Mouse (Mus musculus) heart, adult 8-10 months (tissue): ENCODE results near the gene Purb. TPM values are rescaled to one million over a fixed set of nuclear protein-coding genes. Genes with fewer than 3 reads are reported as not detected.

Experiments used
- DNase-seq: peaks from one replicate; pipeline ENCODE4 v3.0.0; 2022; ENCODE audit warnings: low spot score
- total RNA-seq, 4 experiments: library from RNA; stranded (reverse); gene quantifications; 2 replicates each; pipeline ENCODE4 v1.2.4; 2022

The Purb gene
- total RNA-seq, result 10 to 100 TPM; 23.2 to 32.4 (median 28.9) TPM

DNA sequence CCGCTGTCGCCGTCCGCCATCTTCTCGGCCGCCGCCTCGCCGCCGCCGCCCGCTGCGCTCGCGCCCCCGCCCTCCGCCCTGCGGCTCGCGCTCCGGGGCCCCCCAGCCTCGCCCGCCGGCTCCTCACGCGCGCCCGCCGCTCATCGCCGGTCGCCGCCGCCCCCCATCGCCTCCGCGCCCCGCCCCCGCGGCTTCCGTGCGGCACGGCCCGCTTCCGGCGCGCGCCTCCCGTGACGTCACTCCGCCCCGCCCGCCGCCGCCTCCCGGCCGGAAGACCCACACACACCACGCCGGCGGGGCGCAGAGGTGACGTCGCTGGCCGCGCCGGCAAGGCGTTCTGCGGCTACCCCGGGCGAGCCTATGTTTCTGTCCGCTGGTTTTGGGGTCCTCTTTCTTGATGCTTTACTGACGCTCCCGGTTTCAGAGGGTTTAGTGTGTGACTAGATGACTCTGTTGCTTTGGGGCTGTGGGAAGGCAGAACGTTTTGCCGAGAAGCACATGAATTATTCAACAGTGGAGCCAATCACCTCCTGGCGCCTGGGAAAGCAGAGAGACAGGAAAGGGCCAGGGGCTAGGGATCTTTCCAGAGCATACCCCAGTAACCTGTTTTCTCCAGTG lies at the start of gene Purb:
Gene Purb, minus strand, starts transcription at position 51 of the 618 bp plus-strand sequence.
- peak; percentile 83 for DNase-seq

DNA sequence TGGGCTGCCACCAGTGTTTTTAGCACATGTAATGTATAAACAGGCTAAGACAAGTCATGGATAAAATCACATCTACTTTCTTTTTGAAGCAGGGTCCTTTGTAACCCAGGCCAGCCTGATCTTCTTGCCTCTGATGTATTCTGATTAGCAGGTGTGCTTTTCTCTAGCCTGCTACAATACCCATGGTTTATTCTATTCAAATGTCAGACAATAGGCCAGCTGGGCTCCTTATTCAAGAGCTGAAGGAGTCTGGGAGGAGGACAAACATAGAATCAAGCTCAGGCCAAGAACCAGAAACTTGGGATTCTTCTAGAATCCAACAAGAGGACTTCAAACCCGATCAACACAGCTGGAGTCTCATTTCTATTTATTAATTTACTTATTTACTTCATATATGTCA lies 49.5 kb upstream of the Purb start:
- no peak for DNase-seq

DNA sequence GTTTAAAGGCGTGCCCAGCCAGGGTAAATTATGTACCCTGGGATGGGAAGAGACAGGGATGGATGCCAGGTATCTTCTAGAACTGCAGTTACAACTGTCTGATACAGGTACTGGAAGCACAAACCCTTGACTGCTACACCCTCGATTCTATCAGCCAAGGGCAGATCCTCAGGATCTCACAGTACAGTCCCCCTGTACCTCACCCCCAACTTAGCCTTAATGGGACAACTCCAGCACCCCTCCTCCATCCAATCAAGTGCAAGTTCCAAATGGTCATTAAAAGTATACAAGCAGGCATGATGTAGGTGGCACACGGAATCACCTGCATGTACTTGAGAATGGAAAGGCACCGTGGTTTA lies 49.1 kb upstream of the Purb start:
- no peak for DNase-seq

DNA sequence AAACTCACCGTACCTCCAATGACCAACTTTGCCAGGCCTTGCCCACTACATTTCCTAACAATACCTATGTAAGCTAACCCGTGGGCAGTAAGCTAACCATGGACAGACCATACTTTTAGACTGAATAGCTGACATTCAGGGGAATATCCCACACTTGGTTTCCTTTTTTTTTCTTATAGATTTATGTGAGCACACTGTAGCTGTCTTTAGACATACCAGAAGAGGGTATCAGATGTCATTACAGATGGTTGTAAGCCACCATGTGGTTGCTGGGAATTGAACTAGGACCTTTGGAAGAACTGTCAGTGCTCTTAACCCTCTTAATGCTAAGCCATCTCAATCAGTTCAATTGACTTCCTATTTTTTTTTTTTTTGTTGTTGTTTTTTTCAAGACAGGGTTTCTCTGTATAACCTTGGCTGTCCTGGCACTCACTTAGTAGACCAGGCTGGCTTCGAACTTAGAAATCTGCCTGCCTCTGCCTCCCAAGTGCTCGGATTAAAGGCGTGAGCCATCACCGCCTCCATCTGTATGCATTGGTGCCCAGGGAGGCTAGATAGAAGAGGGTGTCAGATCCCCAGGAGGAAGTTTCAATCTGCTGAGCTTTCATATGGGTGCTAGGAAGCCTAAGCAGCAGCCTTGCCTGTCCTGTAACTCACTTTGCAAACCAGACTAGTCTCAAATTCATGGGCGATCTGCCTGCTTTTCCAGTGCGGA lies 48.6 kb upstream of the Purb start:
- no peak for DNase-seq

DNA sequence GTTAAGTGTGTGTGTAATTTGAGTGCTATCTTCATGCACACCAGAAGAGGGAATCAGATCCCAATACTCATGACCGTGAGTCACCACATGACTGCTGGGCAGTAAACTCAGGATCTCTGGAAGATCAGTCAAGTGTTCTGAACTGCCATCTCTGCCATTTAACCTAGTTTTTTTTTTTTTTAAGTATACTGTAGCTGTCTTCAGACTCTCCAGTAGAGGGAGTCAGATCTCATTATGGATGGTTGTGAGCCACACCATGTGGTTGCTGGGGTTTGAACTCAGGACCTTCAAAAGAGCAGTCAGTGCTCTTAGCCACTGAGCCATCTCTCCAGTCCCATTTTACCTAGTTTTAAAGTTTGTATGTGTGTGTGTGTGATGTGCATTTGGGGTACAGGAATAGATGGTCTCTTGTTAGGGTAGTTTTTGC lies 48.0 kb upstream of the Purb start:
- DNase-seq, result no peak

DNA sequence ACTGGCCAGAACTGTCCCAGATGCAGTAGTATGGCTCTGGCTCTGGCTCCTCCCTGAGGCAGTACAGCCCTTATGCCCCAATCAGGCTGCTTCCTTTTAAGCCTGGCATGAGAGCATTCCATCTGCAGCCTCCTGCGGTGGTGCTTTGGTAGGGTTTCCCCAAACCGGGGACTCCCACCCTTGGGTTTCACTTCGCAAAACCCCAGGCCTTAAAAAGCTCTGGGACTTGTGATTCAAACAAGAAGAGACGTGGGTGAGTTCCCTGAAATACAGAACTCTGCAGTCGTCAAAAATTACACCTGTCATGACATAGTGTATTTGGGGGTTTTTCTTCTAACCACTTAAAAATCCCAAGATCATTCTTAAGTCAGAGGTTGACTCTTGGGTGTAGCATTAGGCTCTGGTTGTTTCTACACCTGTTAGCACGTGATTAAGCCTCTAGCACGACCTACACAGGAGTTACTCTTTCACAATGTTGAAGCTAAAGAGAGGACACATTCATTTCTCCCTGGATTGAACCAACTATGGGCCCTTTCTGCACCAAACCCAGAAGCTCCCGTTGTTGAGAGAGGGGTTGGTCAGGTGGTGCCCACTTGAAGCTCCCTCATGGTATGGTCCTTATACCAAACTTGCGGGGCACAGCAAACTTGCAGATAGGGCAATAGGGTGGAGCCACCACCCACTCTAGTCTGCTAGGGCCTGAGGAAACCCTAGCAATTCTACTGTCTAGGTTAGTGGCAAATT lies 47.2 kb upstream of the Purb start:
- no peak for DNase-seq

DNA sequence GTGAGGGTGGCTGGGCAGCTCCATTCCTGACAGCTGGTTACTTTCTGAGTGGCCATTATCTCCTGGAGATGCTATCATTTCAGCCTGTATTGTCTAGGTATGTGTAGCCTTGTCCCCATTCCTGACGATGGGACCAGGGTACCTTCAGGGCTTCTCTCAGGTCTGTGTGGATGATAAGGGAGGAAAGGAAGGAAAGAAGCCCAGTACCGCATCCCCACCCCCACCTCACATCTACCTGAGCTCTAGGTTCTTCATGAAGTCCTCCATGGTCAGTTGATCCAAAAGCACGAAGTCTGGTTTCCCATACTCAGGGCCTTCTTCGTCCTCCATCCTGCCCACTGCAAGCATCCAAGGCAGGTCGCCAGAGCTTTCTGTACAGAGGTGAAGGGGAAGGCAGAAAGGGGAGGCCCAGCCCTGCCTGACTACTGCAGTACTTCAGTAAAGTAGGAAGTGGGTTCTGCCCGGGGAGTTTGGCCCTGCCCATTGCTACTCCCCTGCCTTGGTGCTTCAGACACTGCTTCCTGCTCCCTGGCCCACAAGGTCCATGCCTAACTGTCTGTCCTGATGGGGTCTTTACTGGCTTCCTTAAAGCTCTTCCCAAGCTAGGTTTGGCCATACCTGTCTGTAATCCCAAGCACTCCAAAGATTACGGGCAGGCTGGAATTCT lies 44.9 kb upstream of the Purb start, which contains the start of gene Myo1g:
Gene Myo1g, minus strand, starts transcription at position 459 of the 667 bp plus-strand sequence.
- DNase-seq, result peak; percentile 21

DNA sequence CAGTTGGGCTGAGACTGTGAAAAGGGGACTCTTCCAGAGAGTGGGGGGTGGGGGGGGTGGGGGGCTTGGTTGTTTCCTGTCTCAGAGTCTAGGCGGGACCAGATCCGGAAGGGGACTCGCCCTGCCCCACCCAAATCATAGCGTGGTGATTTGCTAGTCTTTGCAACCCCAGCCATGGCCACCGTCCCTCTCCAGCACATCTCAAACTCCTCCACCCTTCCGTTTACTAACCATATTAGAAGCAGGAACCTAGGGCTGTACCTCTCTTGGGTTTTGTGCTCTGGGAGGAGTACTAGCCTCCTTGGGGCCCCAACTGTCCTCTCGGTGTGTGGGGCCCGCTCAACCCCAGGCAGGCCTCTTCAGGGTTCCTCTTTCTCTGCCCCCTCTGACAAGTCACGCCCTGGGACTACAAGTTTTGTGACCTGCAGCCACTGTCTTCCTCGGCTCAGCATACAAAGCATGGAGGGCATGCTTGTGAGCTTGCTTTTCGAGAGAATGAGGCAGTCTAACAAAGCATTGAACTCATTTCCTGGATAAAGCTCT lies 43.8 kb upstream of the Purb start:
- no peak for DNase-seq

DNA sequence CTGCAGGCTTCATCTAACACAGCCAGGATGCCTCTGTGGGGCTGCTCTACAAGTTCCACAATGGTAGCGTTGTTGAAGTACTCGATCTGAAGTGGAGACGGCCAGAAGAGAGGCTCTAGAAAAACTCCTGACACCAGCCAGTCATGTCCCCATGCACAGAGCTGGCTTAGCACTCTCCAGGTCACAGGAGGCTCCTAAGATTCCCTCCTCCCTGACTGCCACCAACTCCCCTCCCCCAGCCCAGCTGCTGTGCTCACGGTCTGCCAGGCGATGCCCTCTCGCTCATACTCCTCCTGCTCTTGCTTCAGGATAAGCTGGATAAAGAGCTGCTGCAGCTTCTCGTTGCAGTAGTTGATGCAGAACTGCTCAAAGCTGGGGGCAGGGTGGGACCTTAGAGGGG lies 39.1 kb upstream of the Purb start:
- no peak for DNase-seq

DNA sequence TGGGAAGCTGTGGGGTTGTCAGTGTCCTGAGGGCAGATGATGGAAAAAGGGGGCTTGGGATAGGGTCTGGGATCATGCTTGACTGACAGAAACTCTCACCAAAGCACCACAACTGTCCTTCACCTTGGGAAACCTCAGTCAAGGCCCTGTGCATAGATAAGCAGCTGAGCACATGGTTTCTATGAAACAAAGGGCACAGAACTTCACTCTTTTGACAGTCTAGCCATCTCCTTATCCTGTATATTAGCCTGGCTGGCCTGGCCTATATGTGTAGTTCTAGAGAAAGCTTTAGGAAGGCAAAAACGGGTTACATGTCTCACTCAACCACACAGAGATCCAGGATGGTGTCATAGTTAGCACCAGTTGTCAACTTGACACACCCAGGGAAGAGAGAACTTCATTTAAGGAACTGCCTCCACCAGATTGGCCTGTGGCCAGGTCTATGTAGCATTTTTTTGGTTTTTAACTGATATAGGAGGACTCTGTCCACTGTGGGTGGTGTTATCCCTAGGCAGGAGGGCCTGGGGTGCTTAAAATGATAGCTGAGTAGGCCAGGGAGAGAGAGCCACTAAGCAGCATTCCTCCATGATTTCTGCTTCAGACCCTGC lies 32.7 kb upstream of the Purb start:
- DNase-seq, result no peak

DNA sequence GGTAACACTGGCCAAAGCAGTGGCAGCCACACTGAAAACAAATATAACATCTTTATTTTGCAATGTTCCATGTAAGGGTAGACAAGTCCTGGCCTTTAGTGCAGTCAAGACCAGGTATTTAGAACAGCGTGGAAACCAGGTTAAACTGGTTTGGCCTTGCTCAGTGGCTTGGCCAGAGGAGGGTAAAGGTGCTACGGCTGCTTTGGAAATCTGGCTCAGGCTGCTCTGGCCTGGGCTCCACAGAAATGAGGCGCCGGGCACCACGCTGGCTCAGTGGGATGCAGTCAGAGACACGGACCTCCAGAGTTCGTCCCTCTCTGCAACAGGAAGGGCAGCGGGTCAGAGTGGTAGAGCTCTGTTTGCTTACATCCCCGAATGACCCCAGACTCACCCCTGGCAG lies 30.8 kb upstream of the Purb start:
- no peak for DNase-seq

DNA sequence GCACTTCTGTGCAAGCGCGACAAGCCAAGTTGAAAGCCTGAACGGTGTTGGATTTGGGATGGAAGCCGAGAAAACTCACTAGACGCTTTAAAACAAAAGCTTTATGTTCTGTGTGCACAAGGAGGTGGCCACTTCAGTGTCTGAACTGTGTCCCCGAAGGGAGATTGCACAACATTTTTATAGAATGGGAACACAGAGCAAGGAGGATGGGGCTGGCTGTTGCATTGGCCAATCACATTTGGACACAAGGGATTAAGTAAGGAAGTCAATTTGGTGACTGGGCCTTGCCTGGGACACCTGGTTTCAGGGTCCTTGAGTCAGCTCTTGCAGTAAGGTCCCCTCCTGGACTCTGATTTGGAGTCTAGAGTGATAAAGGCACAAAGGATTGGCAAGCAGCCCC lies 29.0 kb upstream of the Purb start:
- no peak for DNase-seq

DNA sequence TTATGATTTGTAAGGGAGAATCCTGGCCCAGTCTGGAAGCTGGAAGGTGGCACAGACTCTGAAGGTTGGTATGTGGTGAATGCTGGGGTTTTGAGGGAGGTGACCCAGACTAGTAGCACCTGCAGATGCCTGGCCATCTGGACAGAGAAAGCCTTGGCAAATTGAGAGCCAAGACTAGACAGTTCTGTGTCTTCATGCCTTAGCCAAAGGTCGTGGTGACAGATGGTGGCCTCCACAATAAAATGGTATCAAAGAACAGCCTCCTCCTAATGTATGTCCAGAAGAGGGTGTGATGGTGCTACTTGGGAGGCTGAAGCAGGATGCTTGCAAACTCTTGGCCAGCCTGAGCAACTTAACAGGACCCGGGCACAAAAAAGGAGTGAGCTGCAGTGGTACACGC lies 28.5 kb upstream of the Purb start:
- no peak for DNase-seq

DNA sequence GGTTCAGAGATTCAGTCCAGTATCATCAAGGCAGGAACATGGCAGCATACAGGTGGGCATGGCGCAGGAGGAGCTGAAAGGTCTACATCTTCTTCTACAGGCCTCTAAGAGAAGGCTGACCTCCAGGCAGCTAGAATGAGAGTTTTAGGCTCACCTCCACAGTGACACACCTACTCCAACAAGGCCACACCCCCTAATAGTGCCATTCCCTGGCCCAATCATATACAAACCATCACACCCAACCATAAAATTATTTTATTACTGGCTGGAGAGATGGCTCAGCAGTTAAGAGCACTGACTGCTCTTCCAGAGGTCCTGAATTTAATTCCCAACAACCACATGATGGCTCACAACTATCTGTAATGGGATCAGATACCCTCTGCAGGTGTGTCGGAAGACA lies 26.8 kb upstream of the Purb start:
- no peak for DNase-seq

DNA sequence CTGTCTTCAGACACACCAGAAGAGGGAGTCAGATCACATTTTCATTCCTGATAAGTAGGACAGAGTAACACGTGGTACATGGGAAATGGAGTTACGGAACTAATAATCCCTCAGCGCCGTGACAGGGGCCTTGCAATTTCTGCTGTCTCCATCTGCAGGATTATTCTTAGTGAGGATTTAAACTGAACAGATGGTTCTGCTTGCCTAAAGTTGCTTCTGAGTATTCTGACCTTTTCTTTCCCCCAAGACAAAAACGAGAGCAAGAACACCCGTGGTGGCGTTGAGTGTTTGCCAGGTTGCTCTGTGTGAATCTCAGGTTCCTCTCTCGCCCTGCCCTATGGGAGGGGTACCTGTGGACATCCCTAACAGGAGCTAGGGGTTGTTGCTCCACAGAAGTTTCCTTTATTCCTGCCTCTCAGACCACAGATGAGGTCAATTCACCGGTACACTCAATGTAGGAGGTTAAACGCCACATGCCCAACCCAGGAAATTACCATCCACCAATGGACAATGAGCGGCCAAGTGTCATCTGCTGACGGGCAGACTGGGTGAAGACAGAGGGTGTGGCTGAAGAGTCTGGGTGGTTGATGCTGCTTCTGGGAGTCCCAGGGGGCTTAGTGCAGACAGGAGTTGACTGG lies 21.7 kb upstream of the Purb start:
- no peak for DNase-seq

DNA sequence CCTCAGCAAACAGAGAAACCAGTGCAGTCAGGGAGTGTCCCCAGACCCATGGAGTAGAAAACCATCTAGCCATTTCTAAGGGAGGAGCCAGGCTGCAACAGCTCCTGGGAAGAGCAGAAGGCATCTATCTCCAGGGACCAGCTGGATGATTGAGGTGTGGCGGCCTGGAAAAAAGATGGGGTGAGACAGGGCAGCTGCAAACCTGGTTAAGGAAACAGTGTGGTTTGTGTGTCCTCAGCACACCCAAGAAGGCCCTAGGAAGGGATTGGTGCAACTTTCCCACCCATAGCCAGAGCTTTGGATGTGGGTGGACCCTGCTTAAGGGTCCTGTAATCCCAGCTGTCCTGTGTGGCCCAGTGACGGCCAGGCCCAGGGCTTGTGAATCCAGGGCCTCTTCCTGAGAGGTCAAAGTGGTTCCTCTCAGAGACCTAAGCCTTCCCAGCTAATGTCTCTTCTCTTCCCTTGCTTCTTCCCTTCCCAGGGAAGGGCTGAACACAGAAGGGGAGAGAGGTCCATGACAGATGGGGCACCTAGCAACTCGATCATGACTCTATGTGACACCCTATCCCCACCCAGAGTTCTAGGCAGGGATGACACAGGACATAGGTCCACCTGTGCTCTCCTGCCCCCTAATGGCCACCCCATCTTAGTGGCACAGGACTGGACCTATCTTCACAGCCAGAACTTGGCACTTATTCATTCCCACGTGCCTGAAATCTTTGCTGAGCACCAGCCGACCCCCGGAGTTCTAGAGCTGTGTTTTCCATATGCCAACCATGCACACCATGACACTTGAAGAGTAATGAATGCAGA lies 14.2 kb upstream of the Purb start:
- no peak for DNase-seq

DNA sequence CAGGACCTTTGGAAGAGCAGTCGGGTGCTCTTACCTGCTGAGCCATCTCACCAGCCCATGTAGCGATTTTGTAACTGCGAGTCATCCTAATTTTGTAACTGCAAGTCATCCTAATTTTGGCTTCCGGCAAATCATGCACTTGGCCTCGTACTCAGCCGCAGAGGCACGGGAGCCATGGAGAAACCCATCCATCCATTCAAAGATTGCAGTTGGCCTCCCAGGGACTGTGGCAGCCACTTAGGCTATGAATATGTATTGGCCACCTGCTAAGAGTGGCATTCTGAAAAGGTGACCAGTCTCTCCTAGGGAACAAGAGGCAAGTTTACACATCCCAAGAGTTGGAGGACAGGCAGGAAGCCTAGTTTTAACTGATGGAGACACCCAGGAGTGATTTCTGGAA lies 13.5 kb upstream of the Purb start:
- no peak for DNase-seq

DNA sequence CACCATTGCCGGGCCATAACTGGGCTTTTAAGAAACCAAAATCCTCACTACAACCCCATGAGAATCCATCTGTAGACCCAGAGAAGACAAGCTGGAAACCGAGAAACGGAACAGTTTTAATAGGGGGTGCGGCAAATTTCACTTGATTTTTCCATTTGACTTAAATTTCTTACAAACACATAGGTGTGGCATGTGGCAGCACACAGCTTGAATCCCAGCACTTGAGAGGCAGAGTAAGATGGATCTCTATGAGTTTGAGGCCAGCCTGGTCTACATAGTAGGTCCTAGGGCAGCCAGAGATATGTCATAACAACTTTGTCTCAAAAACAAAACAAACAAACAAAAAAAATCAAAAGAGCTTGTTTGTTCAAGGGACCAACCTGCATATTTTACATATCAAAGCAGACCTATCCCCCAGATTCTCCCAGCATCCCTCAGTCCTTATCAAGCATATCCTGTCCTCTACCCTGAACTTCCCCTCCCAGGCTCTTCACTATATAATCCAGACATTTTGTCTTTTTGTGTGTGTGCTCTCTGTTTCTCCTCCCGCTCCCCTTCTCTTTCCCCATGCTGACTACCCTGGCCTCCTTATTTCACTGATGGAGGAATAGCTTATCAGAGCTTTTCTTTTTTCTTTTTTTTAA lies 12.4 kb upstream of the Purb start:
- no peak for DNase-seq

DNA sequence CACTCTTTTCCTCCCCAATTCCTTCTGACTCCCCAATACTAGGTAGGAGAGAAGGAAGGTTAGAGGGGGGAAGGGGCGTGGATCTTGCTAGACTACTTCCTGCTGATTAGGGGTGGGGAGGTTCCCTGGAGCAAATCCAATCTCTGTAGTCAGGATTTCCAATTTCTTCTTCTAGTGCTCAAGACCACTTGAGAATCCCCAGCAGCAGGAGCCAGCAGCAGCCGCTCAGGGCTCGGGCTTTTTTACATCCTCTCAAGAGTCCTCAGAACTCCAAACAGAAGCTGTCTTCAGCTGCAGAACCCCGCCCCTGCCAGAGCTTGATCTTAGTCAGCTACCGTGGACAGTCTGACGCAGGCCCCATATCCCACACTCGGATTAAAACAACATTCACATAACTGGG lies 11.8 kb upstream of the Purb start:
- DNase-seq, result no peak

DNA sequence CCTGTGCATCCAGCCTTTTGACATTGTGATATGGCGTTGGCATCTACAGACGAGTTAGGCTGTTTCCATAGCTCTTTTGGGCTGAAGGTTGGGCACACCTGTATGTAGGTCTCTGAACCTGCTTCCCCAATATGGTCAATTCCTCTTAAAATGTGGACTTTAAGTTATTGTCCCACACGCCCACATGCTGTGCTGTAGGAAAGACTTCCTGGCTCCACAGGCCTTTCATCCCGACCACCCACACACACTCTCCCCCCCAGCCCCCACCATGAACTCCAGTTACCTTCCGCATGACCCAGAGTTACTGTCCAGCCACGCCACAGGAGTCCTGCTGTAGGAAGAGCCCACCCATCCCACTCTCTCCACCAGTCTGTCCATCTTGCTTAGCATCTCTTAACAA lies 11.2 kb upstream of the Purb start:
- DNase-seq, result no peak
